Mouse (Mus musculus) brain, embryonic 14.5 days (tissue): ENCODE results near the gene She. TPM values are rescaled to one million over a fixed set of nuclear protein-coding genes. Genes with fewer than 3 reads are reported as not detected.
"Not testable (repeated sequence)": the region's sequence is repeated elsewhere in the genome, so short reads cannot be mapped to it uniquely, and the experiment has no call there.

Experiments
- DNase-seq: peaks from one replicate; pipeline ENCODE4 v3.0.0-alpha.2; 2011; ENCODE audit warnings: low read depth
- CTCF ChIP-seq: fragments of 200-500 bp; IDR thresholded peaks from 2 replicates; pipeline ENCODE4 v1.5.1; 2012; ENCODE audit warnings: inconsistent platforms, mild to moderate bottlenecking, moderate library complexity, borderline replicate concordance; ENCODE audit not compliant: insufficient read depth, insufficient read length; ENCODE audit errors: extremely low read depth
- POLR2A ChIP-seq: fragments of 200-500 bp; IDR thresholded peaks from 2 replicates; pipeline ENCODE4 v1.6.1; 2012; ENCODE audit warnings: mild to moderate bottlenecking, inconsistent platforms, borderline replicate concordance; ENCODE audit not compliant: poor library complexity, insufficient read depth, insufficient read length, severe bottlenecking; ENCODE audit errors: extremely low read depth
- polyA plus RNA-seq: library from polyadenylated mRNA; depleted of rRNA; stranded (reverse); fragments of >200 nt; gene quantifications from 2 replicates; pipeline ENCODE4 v1.2.3, GENCODE M21; 2012; rRNA removed

The She gene
- polyA plus RNA-seq: 0.77 and 2.0 TPM in 2 replicates

- TF ChIP-seq CTCF (no peak), POLR2A (no peak)
- DNase-seq: no peak
Observed at GRCm38 (mm10) chr3:89830815-89831591, at the start of gene She. She (plus strand) TSS chr3:89831370.

DNA sequence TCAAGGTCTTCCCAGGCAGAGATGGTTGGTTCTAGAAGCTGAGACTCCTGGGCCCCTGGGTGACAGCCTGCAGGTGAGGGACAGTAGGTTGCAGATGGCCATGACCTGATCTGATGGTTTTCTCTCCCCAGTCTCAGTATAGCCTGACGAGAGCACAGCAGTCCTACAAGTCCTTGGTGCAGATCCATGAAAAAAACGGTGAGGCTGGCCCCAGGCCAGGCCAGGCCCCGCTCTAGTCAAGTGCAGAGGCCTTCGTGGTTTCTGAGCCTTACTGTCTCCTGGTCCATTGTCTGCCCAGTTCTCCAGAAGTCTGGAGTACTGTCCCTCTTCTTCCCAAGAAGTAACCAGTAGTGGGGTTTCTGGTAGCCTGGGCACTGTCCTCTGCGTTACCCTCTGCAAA, 49.5 kb upstream of the She start:
- no peak for DNase-seq
- TF ChIP-seq CTCF: no peak
- no peak for TF ChIP-seq POLR2A

DNA sequence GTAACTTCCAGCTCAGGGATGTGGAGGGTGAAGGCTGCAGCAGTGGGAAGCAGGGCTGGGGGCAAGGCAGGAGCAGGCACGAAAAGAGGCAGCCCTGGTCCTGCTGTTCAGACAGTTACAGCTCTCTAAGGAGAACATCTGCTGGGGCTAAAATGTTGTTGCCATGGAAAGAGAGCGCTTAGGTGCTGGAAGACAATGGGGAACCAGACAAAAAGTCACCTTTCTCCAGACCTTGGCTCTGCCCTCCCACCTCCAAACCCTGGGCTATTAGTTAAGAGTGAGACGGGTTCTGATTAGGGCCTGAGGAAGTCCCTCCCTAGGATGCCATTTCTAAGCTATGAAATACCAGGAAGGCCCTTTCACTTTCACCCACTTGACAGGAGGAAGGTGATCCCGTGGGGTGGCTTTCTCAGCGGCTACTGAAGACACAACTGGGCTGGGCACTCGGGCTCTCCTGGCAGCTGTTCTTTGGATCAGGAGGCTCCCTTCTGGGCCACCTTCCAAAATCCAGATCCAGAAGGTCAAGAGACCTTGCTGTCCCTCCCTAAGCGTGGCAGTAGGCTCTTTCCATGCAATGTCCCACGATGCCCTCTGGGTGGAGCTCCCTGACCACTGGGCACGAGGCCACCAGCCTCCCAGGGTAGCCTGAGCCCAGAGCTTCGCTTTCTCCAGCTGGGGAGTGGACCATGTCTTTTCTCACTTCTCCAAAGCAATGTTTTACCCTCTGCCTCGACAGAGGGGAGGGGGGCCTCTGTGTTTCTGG, 46.0 kb upstream of the She start:
- TF ChIP-seq CTCF (peak; percentile 74), POLR2A (no peak)
- DNase-seq: peak; percentile 54

- no peak for DNase-seq
Observed at GRCm38 (mm10) chr3:89786275-89786674, 44.9 kb upstream of the She start.

DNA sequence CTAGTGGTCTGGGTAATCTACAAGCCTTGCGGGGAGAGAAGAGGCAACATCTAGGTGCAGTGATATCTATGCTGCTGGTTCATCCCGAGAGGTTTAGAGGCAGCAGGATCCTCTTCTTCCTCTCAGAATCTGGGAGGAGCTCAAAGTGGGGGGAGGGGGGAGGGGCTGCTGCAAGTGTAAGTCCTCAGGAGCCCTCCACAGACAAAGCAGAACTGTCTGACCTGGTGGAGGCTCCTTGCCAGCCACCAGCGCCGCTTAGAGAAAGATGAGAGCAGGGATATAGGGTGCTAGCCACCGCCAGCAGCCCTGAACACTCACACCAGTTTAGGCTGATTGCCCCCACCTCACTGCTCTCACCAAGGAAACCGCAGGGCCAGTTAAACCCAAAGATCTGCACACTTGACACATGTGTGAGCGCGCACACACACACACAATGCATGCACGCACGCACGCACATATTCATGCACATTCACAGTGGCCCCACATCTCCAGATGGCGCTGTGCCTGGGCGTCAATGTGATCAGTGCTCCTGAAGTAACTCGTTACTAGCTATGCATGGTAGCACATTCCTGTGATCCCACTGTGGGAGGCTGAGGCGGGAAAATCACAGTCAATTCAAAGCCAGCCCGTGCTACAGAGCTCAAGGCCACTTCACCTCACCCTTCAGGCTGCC, 42.4 kb upstream of the She start:
- TF ChIP-seq POLR2A (no peak), CTCF (no peak)
- DNase-seq: peak; percentile 59

More at GRCm38 (mm10) chr3:89786275-89786674, 44.9 kb upstream of the She start:
- TF ChIP-seq POLR2A: no peak

DNA sequence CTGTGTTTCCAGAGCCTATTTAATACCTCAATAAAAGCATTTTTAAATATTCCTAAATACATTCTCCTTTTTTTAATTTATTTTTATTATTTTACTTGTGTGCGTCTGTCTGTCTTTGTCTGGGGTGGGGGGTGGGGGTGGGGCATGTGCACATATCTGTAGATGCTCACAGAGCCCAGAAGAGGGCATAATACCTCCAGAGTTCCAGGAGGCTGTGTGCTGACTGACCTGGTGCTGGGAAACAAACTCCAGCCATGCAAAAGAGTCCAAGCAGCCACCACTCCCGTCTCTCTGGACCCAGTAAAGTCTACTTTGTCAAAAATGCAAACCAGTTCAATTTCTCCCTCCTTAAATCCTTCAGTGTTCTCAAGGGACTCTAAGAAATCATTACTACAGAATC, 36.6 kb upstream of the She start:
- TF ChIP-seq CTCF: no peak
- TF ChIP-seq POLR2A: no peak
- no peak for DNase-seq

DNA sequence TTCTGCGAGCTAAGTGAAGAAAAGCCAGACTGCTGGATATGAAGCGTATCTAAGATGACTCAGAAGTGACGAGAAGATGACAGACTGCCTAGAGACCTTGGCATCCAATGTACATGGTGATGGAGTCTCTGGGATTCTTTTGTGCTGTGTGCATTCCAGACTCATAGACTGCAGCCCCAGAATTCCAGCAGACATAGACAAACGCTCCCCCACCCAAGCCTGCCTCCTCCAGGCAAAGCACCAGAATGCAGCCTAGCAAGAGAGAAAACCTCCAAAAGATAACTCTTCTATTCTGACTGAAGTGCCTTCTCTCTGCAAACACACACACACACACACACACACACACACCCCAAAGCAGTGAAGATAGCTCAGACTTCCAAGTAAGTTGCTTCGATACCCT, 35.4 kb upstream of the She start:
- TF ChIP-seq POLR2A: no peak
- peak; percentile 23; the same call in 1 of the 2 replicates for TF ChIP-seq CTCF
- DNase-seq: no peak

DNA sequence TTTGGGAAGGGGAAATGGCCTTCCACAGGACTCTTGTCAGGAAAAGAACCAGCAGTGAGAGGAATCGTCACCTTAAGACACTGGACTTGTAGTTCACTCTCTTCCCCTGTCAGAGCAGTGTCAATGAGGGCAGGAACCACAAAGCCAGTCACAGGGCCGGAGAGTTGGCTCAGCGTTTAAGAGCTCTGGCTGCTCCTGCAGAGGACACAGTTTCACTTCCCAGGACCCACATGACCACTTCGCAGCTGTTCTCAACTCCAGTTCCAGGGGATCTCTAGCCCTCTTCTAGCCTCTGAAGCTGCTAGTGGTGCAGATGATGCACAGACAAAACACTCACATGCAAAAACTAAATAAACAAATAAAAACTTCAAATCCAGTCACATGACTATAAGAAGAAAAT, 34.8 kb upstream of the She start:
- TF ChIP-seq POLR2A (no peak), CTCF (no peak)
- DNase-seq: no peak

- DNase-seq: no peak
- TF ChIP-seq CTCF: no peak
Observed at GRCm38 (mm10) chr3:89798518-89798917, 32.7 kb upstream of the She start.

DNA sequence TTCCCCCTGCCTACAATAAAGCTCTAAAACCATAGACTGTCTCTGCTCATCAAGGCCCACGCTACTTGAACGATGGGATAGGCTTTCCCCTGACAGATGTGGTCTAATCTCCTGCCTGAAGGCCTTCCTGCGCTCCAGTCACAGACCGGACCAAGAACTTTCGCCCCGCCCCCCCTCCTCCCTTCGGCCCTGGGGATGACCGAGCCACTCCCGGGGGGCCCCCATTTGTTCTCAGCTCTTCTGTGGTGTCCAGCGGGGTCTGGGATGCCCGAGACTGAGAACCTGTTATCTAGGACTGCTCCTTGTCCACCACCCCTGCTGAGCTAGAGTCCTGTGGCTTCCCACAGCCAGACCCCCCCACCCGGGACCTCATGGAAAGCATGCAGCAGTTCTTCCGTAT, 31.7 kb upstream of the She start:
- TF ChIP-seq POLR2A: no peak
- no peak for TF ChIP-seq CTCF

DNA sequence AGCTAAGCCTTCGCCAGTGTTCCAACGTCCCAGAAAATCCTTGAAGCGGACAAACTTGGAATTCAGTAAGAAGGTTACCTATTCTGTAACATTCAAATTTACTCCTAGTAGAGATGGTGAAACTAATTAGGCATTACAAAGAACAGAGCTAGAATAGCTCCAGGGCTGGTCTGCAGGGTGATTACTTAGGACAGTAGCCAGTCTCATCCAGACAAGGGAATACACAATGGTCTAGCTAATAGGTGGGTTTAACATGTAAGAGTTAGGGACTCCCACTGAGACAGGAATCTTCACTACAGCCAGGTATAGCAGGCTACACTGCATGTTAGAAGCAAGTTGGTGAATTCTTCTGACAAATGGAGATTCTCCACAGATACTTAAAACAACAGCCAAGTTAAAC, 31.1 kb upstream of the She start:
- not testable (repeated sequence) for DNase-seq

More for the DNA sequence above, 31.7 kb upstream of the She start:
- DNase-seq: no peak

DNA sequence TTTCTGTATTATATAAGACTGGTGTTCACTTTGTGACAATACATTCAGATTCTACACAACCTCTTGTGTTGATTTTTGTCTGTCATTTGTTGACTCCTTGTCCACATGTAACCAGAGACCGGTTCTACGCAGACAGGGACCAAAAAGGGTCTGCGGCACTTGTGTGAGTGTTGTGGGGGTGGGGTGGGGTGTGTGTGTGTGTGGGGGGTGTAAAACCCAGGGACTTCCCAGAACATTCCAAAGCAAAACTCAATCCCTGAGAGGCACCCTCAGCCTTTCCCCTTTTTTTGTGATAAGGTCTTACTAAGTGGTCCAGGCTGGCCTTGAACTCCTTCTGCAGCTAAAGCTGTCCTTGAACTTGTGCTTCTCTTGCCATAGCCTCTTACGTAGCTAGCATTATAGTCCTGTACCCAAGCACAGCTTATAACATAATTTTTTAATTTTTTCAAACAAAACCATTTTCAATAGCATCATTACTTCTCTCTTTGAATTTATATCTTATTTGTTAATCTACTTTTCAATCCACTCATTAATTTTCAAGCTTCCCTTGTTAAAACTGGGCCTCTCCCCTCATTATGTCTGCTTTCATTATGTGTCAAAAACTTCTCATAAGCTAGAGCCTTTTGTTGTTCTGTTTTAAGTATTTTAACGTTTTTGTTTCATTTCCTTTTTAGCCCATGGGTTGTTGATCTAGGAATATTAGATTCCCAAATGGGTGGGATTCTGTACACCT, 30.2 kb upstream of the She start:
- TF ChIP-seq CTCF: no peak
- no peak for DNase-seq

DNA sequence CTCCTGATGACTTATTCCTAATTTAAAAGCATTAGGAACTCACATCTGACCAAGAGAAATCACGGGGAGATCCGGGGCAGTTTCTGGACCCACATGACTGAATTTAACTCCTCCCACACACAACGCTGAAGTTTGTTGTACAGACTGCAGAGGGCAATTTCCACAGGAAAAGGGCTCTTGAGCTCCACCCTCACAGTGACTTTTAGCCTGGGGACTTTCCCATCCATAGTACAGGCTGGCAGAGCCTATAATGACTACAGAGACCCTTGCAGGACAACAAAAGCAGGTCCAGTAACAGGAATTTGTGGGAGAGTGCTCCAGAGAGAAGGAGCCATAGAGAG, 29.7 kb upstream of the She start:
- TF ChIP-seq POLR2A: no peak
- no peak for TF ChIP-seq CTCF

More for the DNA sequence above, 29.7 kb upstream of the She start:
- no peak for DNase-seq
